Mouse (Mus musculus): ENCODE data around the gene E2f4. TPM values are rescaled to one million over a fixed set of nuclear protein-coding genes. Genes with fewer than 3 reads are reported as not detected.

Gene E2f4
- total and polyA plus RNA-seq, 3 experiments = 97.9 to 313 (median 98.5) TPM

GRCm38 (mm10) chr8:105353583-105354135, 56.2 kb downstream of the E2f4 start:
- TF ChIP-seq TCF12 (IDR thresholded peaks at IDR 0.05; ENCODE audit: low read depth, low read length) (no peak), BHLHE40 (IDR thresholded peaks at IDR 0.05; ENCODE audit: borderline replicate concordance, low read depth, low read length) (no peak), USF2 (IDR thresholded peaks at IDR 0.05; ENCODE audit: borderline replicate concordance in 1 of 2, insufficient read depth in 1 of 2, low read depth in 1 of 2, low read length in 2 of 2) (no peak), TBP (IDR thresholded peaks at IDR 0.05; ENCODE audit: low read depth, low read length) (no peak)
- H3K4me3 ChIP-seq (ENCODE audit: control insufficient read depth in 1 of 2, insufficient read depth in 1 of 2, low read depth in 2 of 2, low read length in 2 of 2) = no peak overlapping the region
- DNase-seq (ENCODE audit: low read depth, low spot score) = no peak
- no peak overlapping the region for H3K27ac ChIP-seq (ENCODE audit: control insufficient read depth, low read depth, low read length)
- H3K9ac ChIP-seq (ENCODE audit: control insufficient read depth, low read depth, low read length, poor library complexity, severe bottlenecking) = no peak overlapping the region
- no peaks in the 10 kb centered on the region for H3K36me3 ChIP-seq (ENCODE audit: control insufficient read depth in 1 of 2, insufficient read depth in 2 of 2, low read length in 2 of 2)
- no peaks in the 10 kb centered on the region for H3K79me2 ChIP-seq (ENCODE audit: control insufficient read depth, insufficient read depth, low read length, poor library complexity)
- H3K4me1 ChIP-seq (ENCODE audit: control insufficient read depth in 1 of 2, insufficient read depth in 2 of 2, low read length in 2 of 2) = no peaks in the 10 kb centered on the region
- peaks cover 5 to 11% of the 10 kb centered on the region in 2 experiments; a peak in 3 of 4 replicates for H3K27me3 ChIP-seq (ENCODE audit: control insufficient read depth in 1 of 2, insufficient read depth in 2 of 2, low read length in 2 of 2)
- H3K9me3 ChIP-seq (replicated peaks; ENCODE audit: insufficient read depth, low read length) = no peaks in the 10 kb centered on the region

- no peak overlapping the region for H3K27ac ChIP-seq (ENCODE audit: control insufficient read depth, low read depth, low read length)
- H3K27me3 ChIP-seq (ENCODE audit: control insufficient read depth in 1 of 2, insufficient read depth in 2 of 2, low read length in 2 of 2) = peaks cover 4 to 6% of the 10 kb centered on the region in 2 experiments; a peak in 2 of 4 replicates
Observed at GRCm38 (mm10) chr8:105354549-105354948, 57.1 kb downstream of the E2f4 start.

More at GRCm38 (mm10) chr8:105354549-105354948, 57.1 kb downstream of the E2f4 start:
- no peak overlapping the region for H3K9ac ChIP-seq (ENCODE audit: control insufficient read depth, low read depth, low read length, poor library complexity, severe bottlenecking)
- no peaks in the 10 kb centered on the region for H3K36me3 ChIP-seq (ENCODE audit: control insufficient read depth in 1 of 2, insufficient read depth in 2 of 2, low read length in 2 of 2)
- no peak for DNase-seq (ENCODE audit: low read depth, low spot score)
- H3K4me1 ChIP-seq (ENCODE audit: control insufficient read depth in 1 of 2, insufficient read depth in 2 of 2, low read length in 2 of 2) = no peaks in the 10 kb centered on the region
- no peak overlapping the region for H3K4me3 ChIP-seq (ENCODE audit: control insufficient read depth in 1 of 2, insufficient read depth in 1 of 2, low read depth in 2 of 2, low read length in 2 of 2)
- H3K9me3 ChIP-seq (replicated peaks; ENCODE audit: insufficient read depth, low read length) = no peaks in the 10 kb centered on the region
- H3K79me2 ChIP-seq (ENCODE audit: control insufficient read depth, insufficient read depth, low read length, poor library complexity) = no peaks in the 10 kb centered on the region
- TF ChIP-seq MAFK (IDR thresholded peaks at IDR 0.05; ENCODE audit: borderline replicate concordance, low read depth, low read length) = no peak
- no peak for TF ChIP-seq BHLHE40 (IDR thresholded peaks at IDR 0.05; ENCODE audit: borderline replicate concordance, low read depth, low read length)
- no peak for TF ChIP-seq ZC3H11A (IDR thresholded peaks at IDR 0.05; ENCODE audit: low read depth, low read length)
- TF ChIP-seq POLR2A (IDR thresholded peaks at IDR 0.05; ENCODE audit: control insufficient read depth in 1 of 2, insufficient read depth in 1 of 2, low read depth in 1 of 2, low read length in 2 of 2, poor library complexity in 1 of 2) = no peak
- TF ChIP-seq GABPA (IDR thresholded peaks at IDR 0.05; ENCODE audit: low read depth, low read length) = no peak
- TF ChIP-seq ELF1 (IDR thresholded peaks at IDR 0.05; ENCODE audit: low read depth, low read length) = no peak
- TF ChIP-seq JUND (IDR thresholded peaks at IDR 0.05; ENCODE audit: low read depth, low read length) = no peak
- no peak for TF ChIP-seq ZMIZ1 (IDR thresholded peaks at IDR 0.05; ENCODE audit: low read depth, low read length)
- TF ChIP-seq USF2 (IDR thresholded peaks at IDR 0.05; ENCODE audit: borderline replicate concordance in 1 of 2, insufficient read depth in 1 of 2, low read depth in 1 of 2, low read length in 2 of 2) = no peak

Other genes starting within 250 kb of the E2f4 start
- gene Ces3a, start 249.1 kb upstream of the E2f4 start, total RNA-seq (2012; rRNA removed) = not detected in 2 replicates
- not detected for gene Ces3a, start 249.1 kb upstream of the E2f4 start, polyA plus RNA-seq (2012; ENCODE audit: insufficient read depth in 1 of 2, insufficient read length in 2 of 2, low read depth in 1 of 2, low replicate concordance in 2 of 2, missing spikeins in 1 of 2)
- not detected in 2 replicates for gene Ces3b, start 213.9 kb upstream of the E2f4 start, total RNA-seq (2012; rRNA removed)
- not detected for gene Ces3b, start 213.9 kb upstream of the E2f4 start, polyA plus RNA-seq (2012; ENCODE audit: insufficient read depth in 1 of 2, insufficient read length in 2 of 2, low read depth in 1 of 2, low replicate concordance in 2 of 2, missing spikeins in 1 of 2)
- gene Ces4a, start 165.9 kb upstream of the E2f4 start, total RNA-seq (2012; rRNA removed) = not detected in 2 replicates
- not detected for gene Ces4a, start 165.9 kb upstream of the E2f4 start, polyA plus RNA-seq (2012; ENCODE audit: insufficient read depth in 1 of 2, insufficient read length in 2 of 2, low read depth in 1 of 2, low replicate concordance in 2 of 2, missing spikeins in 1 of 2)
- 32.5 and 40.6 TPM in 2 replicates for gene Cbfb, start 127.0 kb upstream of the E2f4 start, total RNA-seq (2012; rRNA removed)
- 10 to 100 TPM in 1 of 2 experiments, not detected in 1; 37.9 TPM for gene Cbfb, start 127.0 kb upstream of the E2f4 start, polyA plus RNA-seq (2012; ENCODE audit: insufficient read depth in 1 of 2, insufficient read length in 2 of 2, low read depth in 1 of 2, low replicate concordance in 2 of 2, missing spikeins in 1 of 2)
- 16.0 and 18.3 TPM in 2 replicates for gene D230025D16Rik, start 72.5 kb upstream of the E2f4 start, total RNA-seq (2012; rRNA removed)
- gene D230025D16Rik, start 72.5 kb upstream of the E2f4 start, polyA plus RNA-seq (2012; ENCODE audit: insufficient read depth in 1 of 2, insufficient read length in 2 of 2, low read depth in 1 of 2, low replicate concordance in 2 of 2, missing spikeins in 1 of 2) = 10 to 100 TPM in 1 of 2 experiments, not detected in 1; 22.4 TPM
- gene B3gnt9, start 42.5 kb upstream of the E2f4 start, total RNA-seq (2012; rRNA removed) = 2.7 and 2.8 TPM in 2 replicates
- 1 to 10 TPM in 1 of 2 experiments, not detected in 1; 4.7 TPM for gene B3gnt9, start 42.5 kb upstream of the E2f4 start, polyA plus RNA-seq (2012; ENCODE audit: insufficient read depth in 1 of 2, insufficient read length in 2 of 2, low read depth in 1 of 2, low replicate concordance in 2 of 2, missing spikeins in 1 of 2)
- 29.0 and 31.0 TPM in 2 replicates for gene Tradd, start 33.1 kb upstream of the E2f4 start, total RNA-seq (2012; rRNA removed)
- 10 to 100 TPM in 1 of 2 experiments, not detected in 1; 33.5 TPM for gene Tradd, start 33.1 kb upstream of the E2f4 start, polyA plus RNA-seq (2012; ENCODE audit: insufficient read depth in 1 of 2, insufficient read length in 2 of 2, low read depth in 1 of 2, low replicate concordance in 2 of 2, missing spikeins in 1 of 2)
- 4.1 and 4.8 TPM in 2 replicates for gene Fbxl8, start 33.0 kb upstream of the E2f4 start, total RNA-seq (2012; rRNA removed)
- gene Fbxl8, start 33.0 kb upstream of the E2f4 start, polyA plus RNA-seq (2012; ENCODE audit: insufficient read depth in 1 of 2, insufficient read length in 2 of 2, low read depth in 1 of 2, low replicate concordance in 2 of 2, missing spikeins in 1 of 2) = 1 to 10 TPM in 1 of 2 experiments, not detected in 1; 7.2 TPM
- 1.4 and 1.7 TPM in 2 replicates for gene Hsf4, start 27.9 kb upstream of the E2f4 start, total RNA-seq (2012; rRNA removed)
- 1 to 10 TPM in 1 of 2 experiments, not detected in 1; 7.1 TPM for gene Hsf4, start 27.9 kb upstream of the E2f4 start, polyA plus RNA-seq (2012; ENCODE audit: insufficient read depth in 1 of 2, insufficient read length in 2 of 2, low read depth in 1 of 2, low replicate concordance in 2 of 2, missing spikeins in 1 of 2)
- gene Nol3, start 21.5 kb upstream of the E2f4 start, total RNA-seq (2012; rRNA removed) = 0.69 and 0.89 TPM in 2 replicates
- gene Nol3, start 21.5 kb upstream of the E2f4 start, polyA plus RNA-seq (2012; ENCODE audit: insufficient read depth in 1 of 2, insufficient read length in 2 of 2, low read depth in 1 of 2, low replicate concordance in 2 of 2, missing spikeins in 1 of 2) = under 1 TPM in 1 of 2 experiments, not detected in 1; 0.63 TPM
- gene 4931428F04Rik, start 7.8 kb upstream of the E2f4 start, total RNA-seq (2012; rRNA removed) = 5.6 and 8.2 TPM in 2 replicates
- gene 4931428F04Rik, start 7.8 kb upstream of the E2f4 start, polyA plus RNA-seq (2012; ENCODE audit: insufficient read depth in 1 of 2, insufficient read length in 2 of 2, low read depth in 1 of 2, low replicate concordance in 2 of 2, missing spikeins in 1 of 2) = 10 to 100 TPM in 1 of 2 experiments, not detected in 1; 13.0 TPM
- gene Exoc3l, start 1.6 kb upstream of the E2f4 start, total RNA-seq (2012; rRNA removed) = 0.56 and 0.69 TPM in 2 replicates
- gene Exoc3l, start 1.6 kb upstream of the E2f4 start, polyA plus RNA-seq (2012; ENCODE audit: insufficient read depth in 1 of 2, insufficient read length in 2 of 2, low read depth in 1 of 2, low replicate concordance in 2 of 2, missing spikeins in 1 of 2) = 1 to 10 TPM in 1 of 2 experiments, not detected in 1; 2.0 TPM
- 1.0 and 1.3 TPM in 2 replicates for gene Elmo3, start 7.9 kb downstream of the E2f4 start, total RNA-seq (2012; rRNA removed)
- 1 to 10 TPM in 1 of 2 experiments, not detected in 1; 2.9 TPM for gene Elmo3, start 7.9 kb downstream of the E2f4 start, polyA plus RNA-seq (2012; ENCODE audit: insufficient read depth in 1 of 2, insufficient read length in 2 of 2, low read depth in 1 of 2, low replicate concordance in 2 of 2, missing spikeins in 1 of 2)
- 2.6 and 3.2 TPM in 2 replicates for gene Lrrc29, start 28.6 kb downstream of the E2f4 start, total RNA-seq (2012; rRNA removed)
- gene Lrrc29, start 28.6 kb downstream of the E2f4 start, polyA plus RNA-seq (2012; ENCODE audit: insufficient read depth in 1 of 2, insufficient read length in 2 of 2, low read depth in 1 of 2, low replicate concordance in 2 of 2, missing spikeins in 1 of 2) = 1 to 10 TPM in 1 of 2 experiments, not detected in 1; 6.1 TPM
- 123 and 149 TPM in 2 replicates for gene Tmem208, start 28.7 kb downstream of the E2f4 start, total RNA-seq (2012; rRNA removed)
- 10 to 100 TPM in 1 of 2 experiments, not detected in 1; 94.5 TPM for gene Tmem208, start 28.7 kb downstream of the E2f4 start, polyA plus RNA-seq (2012; ENCODE audit: insufficient read depth in 1 of 2, insufficient read length in 2 of 2, low read depth in 1 of 2, low replicate concordance in 2 of 2, missing spikeins in 1 of 2)
- 2.5 and 2.8 TPM in 2 replicates for gene Fhod1, start 50.3 kb downstream of the E2f4 start, total RNA-seq (2012; rRNA removed)
- 10 to 100 TPM in 1 of 2 experiments, not detected in 1; 10.9 TPM for gene Fhod1, start 50.3 kb downstream of the E2f4 start, polyA plus RNA-seq (2012; ENCODE audit: insufficient read depth in 1 of 2, insufficient read length in 2 of 2, low read depth in 1 of 2, low replicate concordance in 2 of 2, missing spikeins in 1 of 2)
- 0.12 and 0.20 TPM in 2 replicates for gene Slc9a5, start 51.2 kb downstream of the E2f4 start, total RNA-seq (2012; rRNA removed)
- gene Slc9a5, start 51.2 kb downstream of the E2f4 start, polyA plus RNA-seq (2012; ENCODE audit: insufficient read depth in 1 of 2, insufficient read length in 2 of 2, low read depth in 1 of 2, low replicate concordance in 2 of 2, missing spikeins in 1 of 2) = 1 to 10 TPM in 1 of 2 experiments, not detected in 1; 1.9 TPM
- not detected in 2 replicates for gene Plekhg4, start 75.6 kb downstream of the E2f4 start, total RNA-seq (2012; rRNA removed)
- under 1 TPM in 1 of 2 experiments, not detected in 1; 0.10 TPM for gene Plekhg4, start 75.6 kb downstream of the E2f4 start, polyA plus RNA-seq (2012; ENCODE audit: insufficient read depth in 1 of 2, insufficient read length in 2 of 2, low read depth in 1 of 2, low replicate concordance in 2 of 2, missing spikeins in 1 of 2)
- not detected in 2 replicates for gene Kctd19, start 115.8 kb downstream of the E2f4 start, total RNA-seq (2012; rRNA removed)
- not detected for gene Kctd19, start 115.8 kb downstream of the E2f4 start, polyA plus RNA-seq (2012; ENCODE audit: insufficient read depth in 1 of 2, insufficient read length in 2 of 2, low read depth in 1 of 2, low replicate concordance in 2 of 2, missing spikeins in 1 of 2)
- gene Lrrc36, start 115.9 kb downstream of the E2f4 start, total RNA-seq (2012; rRNA removed) = not detected in 2 replicates
- under 1 TPM in 1 of 2 experiments, not detected in 1; 0.06 TPM for gene Lrrc36, start 115.9 kb downstream of the E2f4 start, polyA plus RNA-seq (2012; ENCODE audit: insufficient read depth in 1 of 2, insufficient read length in 2 of 2, low read depth in 1 of 2, low replicate concordance in 2 of 2, missing spikeins in 1 of 2)
- 0.42 and 0.81 TPM in 2 replicates for gene Tppp3, start 173.9 kb downstream of the E2f4 start, total RNA-seq (2012; rRNA removed)
- gene Tppp3, start 173.9 kb downstream of the E2f4 start, polyA plus RNA-seq (2012; ENCODE audit: insufficient read depth in 1 of 2, insufficient read length in 2 of 2, low read depth in 1 of 2, low replicate concordance in 2 of 2, missing spikeins in 1 of 2) = 1 to 10 TPM in 1 of 2 experiments, not detected in 1; 1.7 TPM
- gene Zdhhc1, start 199.2 kb downstream of the E2f4 start, total RNA-seq (2012; rRNA removed) = 4.7 and 4.9 TPM in 2 replicates
- 10 to 100 TPM in 1 of 2 experiments, not detected in 1; 11.5 TPM for gene Zdhhc1, start 199.2 kb downstream of the E2f4 start, polyA plus RNA-seq (2012; ENCODE audit: insufficient read depth in 1 of 2, insufficient read length in 2 of 2, low read depth in 1 of 2, low replicate concordance in 2 of 2, missing spikeins in 1 of 2)
- gene Hsd11b2, start 221.1 kb downstream of the E2f4 start, total RNA-seq (2012; rRNA removed) = 0.27 TPM in 1 of 2 replicates, not detected in the other
- gene Hsd11b2, start 221.1 kb downstream of the E2f4 start, polyA plus RNA-seq (2012; ENCODE audit: insufficient read depth in 1 of 2, insufficient read length in 2 of 2, low read depth in 1 of 2, low replicate concordance in 2 of 2, missing spikeins in 1 of 2) = 1 to 10 TPM in 1 of 2 experiments, not detected in 1; 2.1 TPM